9 mouse cellular contexts compared by ENCODE assay signal in genomic region chr11:81153161-81153840, GRCm38 (mm10).
DNase-seq lines count a peak whose midpoint lies in the region; ATAC-seq and TF ChIP-seq lines count a peak whose summit lies in the region.
"Had no signal": no experiment of that assay in that cellular context is flagged by ENCODE, and none has a peak within 500 bp of the region (broad histone marks: within the 10 kb centered on the region; RNA-seq: fewer than 3 reads in every experiment).

No protein-coding gene starts in this region.

- H3K4me3 ChIP-seq in E14TG2a.4 (replicated peaks; ENCODE audit: low read length) = peak overlapping the region; percentile 83
- H3K4me3 ChIP-seq in embryonic facial prominence, embryonic 10.5 days = peak overlapping the region; percentile 72
- peak overlapping the region; percentile 44 for H3K4me3 ChIP-seq in heart, postnatal 0 days (ENCODE audit: low read depth, low read length)
- peak overlapping the region; percentile 62 for H3K4me3 ChIP-seq in midbrain, embryonic 11.5 days (ENCODE audit: low read depth, low read length)
- peak overlapping the region; percentile 50 for H3K4me3 ChIP-seq in stomach, embryonic 16.5 days (replicated peaks; ENCODE audit: low read length)
- H3K4me3 ChIP-seq: myocyte had no signal

- H3K27me3 ChIP-seq in E14TG2a.4 (ENCODE audit: insufficient read depth, low read length) = peaks cover 77% of the 10 kb centered on the region
- peaks cover 81% of the 10 kb centered on the region for H3K27me3 ChIP-seq in embryonic facial prominence, embryonic 10.5 days (replicated peaks; ENCODE audit: low read depth, poor library complexity, severe bottlenecking)
- peaks cover 62% of the 10 kb centered on the region for H3K27me3 ChIP-seq in heart, postnatal 0 days (ENCODE audit: control insufficient read depth, insufficient read depth, low read length)
- peaks cover 21% of the 10 kb centered on the region for H3K27me3 ChIP-seq in midbrain, embryonic 11.5 days (ENCODE audit: control insufficient read depth, insufficient read depth, low read length)
- H3K27me3 ChIP-seq in stomach, embryonic 16.5 days (ENCODE audit: control insufficient read depth, insufficient read depth, low read length) = peaks cover 53% of the 10 kb centered on the region

- under 1% methylated on average over 57 of the region's 57 CpGs for WGBS in embryonic facial prominence, embryonic 10.5 days
- WGBS in heart, postnatal 0 days = under 1% methylated on average over 56 of the region's 57 CpGs
- under 1% methylated on average over 57 of the region's 57 CpGs for WGBS in midbrain, embryonic 11.5 days
- under 1% methylated on average over 57 of the region's 57 CpGs for WGBS in stomach, embryonic 16.5 days

- DNase-seq in adrenal gland, adult 2 months = peak; percentile 64
- DNase-seq in embryonic facial prominence, embryonic 10.5 days (ENCODE audit: low spot score) = peak; percentile 73
- peak; percentile 6 for DNase-seq in heart, postnatal 0 days (ENCODE audit: low spot score)
- DNase-seq in layer of hippocampus, postnatal 14 days (ENCODE audit: low spot score in 2 of 2) = peak; percentile 57 to 75
- DNase-seq in midbrain, embryonic 11.5 days (ENCODE audit: low spot score, missing footprints) = peak; percentile 98
- DNase-seq in spleen, postnatal 10 days (ENCODE audit: low spot score in 2 of 2) = no peak

- H3K27ac ChIP-seq in embryonic facial prominence, embryonic 10.5 days (replicated peaks) = no peak overlapping the region; the same call in 1 of the 2 replicates
- H3K27ac ChIP-seq in heart, postnatal 0 days (ENCODE audit: low read depth) = no peak overlapping the region
- peak overlapping the region; percentile 25; the same call in 1 of the 2 replicates for H3K27ac ChIP-seq in midbrain, embryonic 11.5 days (ENCODE audit: low read depth, low read length)
- no peak overlapping the region for H3K27ac ChIP-seq in stomach, embryonic 16.5 days (ENCODE audit: low read length)

- peaks cover 17% of the 10 kb centered on the region for H3K4me1 ChIP-seq in E14TG2a.4 (replicated peaks; ENCODE audit: low read depth, low read length)
- H3K4me1 ChIP-seq in embryonic facial prominence, embryonic 10.5 days = peaks cover 28% of the 10 kb centered on the region
- H3K4me1 ChIP-seq in heart, postnatal 0 days (ENCODE audit: control insufficient read depth, insufficient read depth) = 0 out of 2 replicates have a peak, but pooled peaks cover 7% of the 10 kb centered on the region
- peaks cover 12% of the 10 kb centered on the region for H3K4me1 ChIP-seq in midbrain, embryonic 11.5 days (ENCODE audit: control insufficient read depth, insufficient read depth, low read length)
- H3K4me1 ChIP-seq in stomach, embryonic 16.5 days (ENCODE audit: control insufficient read depth, insufficient read depth, low read length) = peaks cover 16% of the 10 kb centered on the region

- H3K4me2 ChIP-seq in heart, postnatal 0 days (ENCODE audit: low read depth, low read length) = peak overlapping the region; percentile 64
- H3K4me2 ChIP-seq in midbrain, embryonic 11.5 days = peak overlapping the region; percentile 98
- peak overlapping the region; percentile 92 for H3K4me2 ChIP-seq in stomach, embryonic 16.5 days (ENCODE audit: low read depth, low read length)

- peak; percentile 53; the same call in 1 of the 2 replicates for ATAC-seq in heart, postnatal 0 days (ENCODE audit: insufficient read depth, low read depth)
- peak; percentile 86 for ATAC-seq in midbrain, embryonic 11.5 days (ENCODE audit: low FRiP score)
- peak; percentile 22; the same call in 1 of the 2 replicates for ATAC-seq in stomach, embryonic 16.5 days (ENCODE audit: insufficient read depth, low FRiP score)

- TF ChIP-seq EP300 in heart, postnatal 0 days (IDR thresholded peaks at IDR 0.05; ENCODE audit: low read depth) = no peak

- no peaks in the 10 kb centered on the region for H3K36me3 ChIP-seq in E14TG2a.4 (ENCODE audit: insufficient read depth, low read length)
- H3K36me3 ChIP-seq in embryonic facial prominence, embryonic 10.5 days (replicated peaks) = no peaks in the 10 kb centered on the region
- no peaks in the 10 kb centered on the region for H3K36me3 ChIP-seq in heart, postnatal 0 days (replicated peaks; ENCODE audit: control insufficient read depth, insufficient read depth, low read length)
- H3K36me3 ChIP-seq in midbrain, embryonic 11.5 days (ENCODE audit: control insufficient read depth, insufficient read depth, low read length) = no peaks in the 10 kb centered on the region
- H3K36me3 ChIP-seq in stomach, embryonic 16.5 days (ENCODE audit: control insufficient read depth, insufficient read depth, low read length) = no peaks in the 10 kb centered on the region

- no peak overlapping the region for H3K9ac ChIP-seq in heart, postnatal 0 days (replicated peaks; ENCODE audit: low read depth, low read length)
- H3K9ac ChIP-seq in midbrain, embryonic 11.5 days (ENCODE audit: low read length) = peak overlapping the region; percentile 64
- peak overlapping the region; percentile 26; the same call in 1 of the 2 replicates for H3K9ac ChIP-seq in stomach, embryonic 16.5 days (ENCODE audit: low read length)

- no peaks in the 10 kb centered on the region for H3K9me3 ChIP-seq in E14TG2a.4 (ENCODE audit: low read length)
- no peaks in the 10 kb centered on the region for H3K9me3 ChIP-seq in embryonic facial prominence, embryonic 10.5 days
- no peaks in the 10 kb centered on the region for H3K9me3 ChIP-seq in heart, postnatal 0 days (replicated peaks; ENCODE audit: control insufficient read depth, low read length)
- no peaks in the 10 kb centered on the region for H3K9me3 ChIP-seq in midbrain, embryonic 11.5 days (ENCODE audit: control insufficient read depth, low read length)
- H3K9me3 ChIP-seq in stomach, embryonic 16.5 days (replicated peaks; ENCODE audit: control insufficient read depth, low read length) = no peaks in the 10 kb centered on the region

- no peak for TF ChIP-seq CTCF in E14TG2a.4 (conservative IDR thresholded peaks at IDR 0.05; ENCODE audit: low read length)
- TF ChIP-seq CTCF in heart, postnatal 0 days (IDR thresholded peaks at IDR 0.05; ENCODE audit: low read depth) = no peak

Comparison
In these comparisons a context has a peak if more than half of its experiments do, and no peak if none do; other contexts are left out.
1. DNase-seq: peak in adrenal gland, adult 2 months (single experiment), embryonic facial prominence, embryonic 10.5 days (single experiment), heart, postnatal 0 days (single experiment), layer of hippocampus, postnatal 14 days (2 of 2) and midbrain, embryonic 11.5 days (single experiment); none in spleen, postnatal 10 days (0 of 2).
2. ATAC-seq: peak in every context shown above with its lines; median percentile 86 in midbrain, embryonic 11.5 days; 53 in heart, postnatal 0 days; 22 in stomach, embryonic 16.5 days.
3. Peak in every context shown above with its lines, with median percentiles within 50 percentile points of each other: H3K4me3 ChIP-seq and H3K4me2 ChIP-seq.